Mouse (Mus musculus) CD4-positive, CD25-positive, alpha-beta regulatory T cell, adult 4 months (primary cell): ENCODE results near the gene Fras1. TPM values are rescaled to one million over a fixed set of nuclear protein-coding genes. Genes with fewer than 3 reads are reported as not detected.

ENCODE experiments used
- ATAC-seq: one replicate; pipeline ENCODE4 v1.8.0; 2017
- polyA plus RNA-seq, 2 experiments: library from polyadenylated mRNA; unstranded; fragments of 100-300 nt; shearing (Covaris generic); gene quantifications; one replicate each; pipeline ENCODE4 v1.2.1; 2017

Fras1 gene
- polyA plus RNA-seq, 2 experiments from 2014 or later, result 0.16 TPM; not detected in 1

DNA sequence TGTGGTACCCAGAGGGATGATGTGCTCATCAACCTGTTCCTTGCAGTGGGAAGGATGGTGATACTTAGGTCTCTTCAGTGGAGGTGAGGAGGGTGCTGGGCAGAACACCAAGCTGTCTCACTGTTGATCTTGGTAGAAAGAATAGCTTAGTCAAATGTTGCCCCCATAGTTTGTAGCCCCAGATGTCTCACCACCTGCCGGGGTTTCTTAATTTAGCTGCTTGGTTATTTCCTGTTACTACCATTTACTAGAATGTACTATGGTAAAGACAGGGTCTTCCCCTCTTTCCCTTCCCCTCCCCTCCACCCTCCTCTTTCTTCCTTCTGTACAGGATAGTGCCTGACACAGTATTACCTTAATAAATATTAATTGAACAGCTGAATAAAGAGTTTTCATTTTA is 118.7 kb downstream of the Fras1 start:
- no peak for ATAC-seq

DNA sequence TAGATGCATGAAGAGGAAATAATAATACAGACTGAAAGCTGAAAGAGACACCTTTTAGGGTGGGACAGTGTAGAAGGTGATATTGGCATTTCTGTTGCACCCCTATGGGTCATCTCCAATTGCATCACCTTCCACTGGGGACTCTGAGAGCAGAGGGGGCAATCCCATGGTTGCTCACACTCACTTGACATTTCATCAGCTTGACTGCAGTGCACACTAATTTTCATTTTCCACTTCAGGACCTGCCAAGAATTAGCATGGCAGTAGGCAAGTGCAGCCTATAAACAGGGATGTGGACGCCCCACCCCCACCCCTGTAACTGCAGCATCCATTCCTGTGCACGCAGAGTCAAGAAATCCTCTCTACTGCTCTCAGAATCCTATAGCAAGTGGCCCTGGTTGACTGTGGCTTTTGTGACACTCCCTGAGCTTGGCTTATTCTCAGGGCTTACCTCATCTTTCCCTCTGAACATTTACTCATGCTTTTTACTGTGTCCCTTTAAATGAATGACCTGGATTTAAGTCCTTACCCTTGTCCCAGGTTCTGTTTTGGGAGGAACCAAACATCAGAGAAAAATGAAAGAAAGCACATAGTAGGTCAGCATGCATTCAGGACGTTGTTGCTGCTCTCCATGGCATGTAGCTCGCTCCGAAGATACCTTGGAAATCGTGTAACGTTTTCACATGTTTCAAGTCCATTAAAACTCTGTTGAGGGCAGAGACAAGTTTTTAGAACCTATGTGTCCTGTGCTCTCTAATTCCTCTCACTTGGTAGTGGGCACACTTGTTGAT is 120.9 kb downstream of the Fras1 start:
- ATAC-seq, result no peak

- no peak for ATAC-seq
These were observed 124.3 kb downstream of the Fras1 start for GRCm38 (mm10) chr5:96498083-96498482.

DNA sequence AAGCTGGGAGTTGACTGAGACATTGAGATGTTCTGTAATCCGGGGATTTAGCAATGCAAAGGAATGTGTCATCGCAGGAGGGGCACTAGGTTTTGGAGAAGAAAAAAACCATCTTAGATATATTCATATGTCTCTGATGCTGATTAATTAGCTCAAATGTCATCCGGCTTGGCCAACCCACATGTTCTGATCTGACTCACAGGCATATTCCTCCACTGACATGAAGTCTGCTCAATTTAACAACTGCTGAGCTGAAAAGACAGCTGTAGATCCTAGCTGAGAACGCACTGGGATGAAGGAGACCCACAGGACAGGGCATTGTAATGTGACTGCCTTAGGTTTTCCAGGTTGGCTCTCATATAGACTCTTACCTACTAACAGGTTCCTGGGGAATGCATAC is 128.0 kb downstream of the Fras1 start:
- ATAC-seq, result no peak

- no peak for ATAC-seq
These were observed 128.6 kb downstream of the Fras1 start for GRCm38 (mm10) chr5:96502400-96502799.

GRCm38 (mm10) chr5:96511005-96511404 is 137.2 kb downstream of the Fras1 start:
- no peak for ATAC-seq

- no peak for ATAC-seq
These were observed 139.6 kb downstream of the Fras1 start for GRCm38 (mm10) chr5:96513327-96513726.

- ATAC-seq, result no peak
These were observed 142.1 kb downstream of the Fras1 start for GRCm38 (mm10) chr5:96515860-96516311.

GRCm38 (mm10) chr5:96516329-96516728 is 142.6 kb downstream of the Fras1 start:
- ATAC-seq, result no peak

- ATAC-seq, result no peak
These were observed 147.8 kb downstream of the Fras1 start for GRCm38 (mm10) chr5:96521541-96521940.

GRCm38 (mm10) chr5:96522909-96523409 is 149.2 kb downstream of the Fras1 start:
- ATAC-seq, result no peak

DNA sequence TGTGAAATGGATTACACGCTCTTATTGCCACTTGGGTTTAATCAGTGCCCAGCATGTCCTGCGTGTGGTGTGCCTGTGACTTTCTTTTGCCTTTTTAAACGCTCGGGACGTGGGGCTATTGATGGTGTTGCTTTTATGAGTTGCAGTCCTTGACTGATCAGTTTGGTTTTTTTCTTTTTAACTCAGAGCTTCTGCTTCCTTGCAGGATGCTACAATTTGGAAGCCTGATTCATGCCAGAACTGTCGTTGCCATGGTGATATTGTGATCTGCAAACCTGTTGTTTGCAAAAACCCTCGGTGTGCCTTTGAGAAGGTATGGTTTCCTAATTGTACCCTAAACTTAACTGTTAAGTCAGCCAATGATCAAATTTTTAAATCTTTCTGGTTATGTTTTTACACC is 154.5 kb downstream of the Fras1 start:
- no peak for ATAC-seq

DNA sequence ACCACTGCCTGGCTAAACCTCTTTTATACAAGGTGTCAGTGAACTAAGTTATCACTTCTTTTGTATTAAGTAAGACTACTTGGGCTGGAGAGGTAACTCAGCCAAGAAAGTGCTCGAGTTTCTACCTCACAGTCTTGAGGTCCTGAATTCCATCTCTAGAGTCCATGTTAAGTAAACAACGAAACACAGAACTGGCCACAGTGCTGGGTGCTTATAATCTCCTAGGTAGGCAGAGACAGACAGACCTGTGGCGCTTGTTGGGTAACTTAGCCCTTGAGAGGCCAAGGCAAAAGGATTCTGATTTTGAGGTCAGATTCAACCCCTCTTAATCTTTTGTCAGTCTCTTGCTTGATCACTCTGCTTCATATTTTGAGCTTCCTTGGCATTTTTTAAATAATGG is 156.8 kb downstream of the Fras1 start:
- no peak for ATAC-seq

GRCm38 (mm10) chr5:96531962-96532361 is 158.2 kb downstream of the Fras1 start:
- no peak for ATAC-seq

- ATAC-seq, result no peak
These were observed 162.8 kb downstream of the Fras1 start for GRCm38 (mm10) chr5:96536527-96536926.

DNA sequence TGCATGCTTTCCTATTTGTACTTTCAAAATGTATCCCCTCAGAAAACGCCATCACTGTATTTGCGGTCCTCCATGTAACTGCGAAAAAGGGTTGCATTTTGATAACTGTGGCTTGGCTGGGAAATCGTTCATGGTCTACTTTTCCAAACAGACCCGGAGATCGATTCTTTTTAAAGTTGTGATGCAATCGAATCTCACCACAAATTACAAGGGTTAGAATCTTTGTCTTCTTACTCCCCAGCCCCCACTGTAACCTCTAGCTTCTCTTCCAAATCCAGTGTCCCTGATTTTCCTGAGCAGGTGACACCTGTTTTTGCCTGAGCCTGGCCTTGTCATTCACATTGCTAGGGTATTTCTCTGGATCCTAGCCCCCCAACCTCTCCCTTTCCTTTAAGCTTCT is 163.2 kb downstream of the Fras1 start:
- no peak for ATAC-seq

DNA sequence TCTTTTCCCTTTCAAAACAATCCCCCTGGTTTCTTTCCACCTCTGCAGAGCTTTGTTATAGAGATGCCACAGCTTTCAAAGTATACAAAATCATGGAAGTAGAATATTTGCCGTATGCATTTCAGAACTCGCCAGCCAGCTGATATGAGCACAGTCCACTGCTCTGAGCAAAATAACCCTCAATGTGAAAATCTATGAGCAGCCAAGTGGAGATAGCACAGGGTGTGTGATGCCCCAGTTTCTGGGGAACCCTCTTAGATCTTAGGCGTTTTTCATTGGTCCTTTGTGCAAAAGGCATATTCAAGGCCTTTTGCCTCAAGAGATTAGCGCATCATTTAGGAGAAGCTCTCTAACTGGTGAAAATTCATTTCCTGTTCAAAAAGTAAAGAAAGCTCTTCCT is 170.4 kb downstream of the Fras1 start:
- no peak for ATAC-seq

- ATAC-seq, result no peak
These were observed 172.2 kb downstream of the Fras1 start for GRCm38 (mm10) chr5:96545994-96546393.

GRCm38 (mm10) chr5:96554940-96555679 is 181.4 kb downstream of the Fras1 start:
- no peak for ATAC-seq

- no peak for ATAC-seq
These were observed 184.5 kb downstream of the Fras1 start for GRCm38 (mm10) chr5:96558049-96558804.

DNA sequence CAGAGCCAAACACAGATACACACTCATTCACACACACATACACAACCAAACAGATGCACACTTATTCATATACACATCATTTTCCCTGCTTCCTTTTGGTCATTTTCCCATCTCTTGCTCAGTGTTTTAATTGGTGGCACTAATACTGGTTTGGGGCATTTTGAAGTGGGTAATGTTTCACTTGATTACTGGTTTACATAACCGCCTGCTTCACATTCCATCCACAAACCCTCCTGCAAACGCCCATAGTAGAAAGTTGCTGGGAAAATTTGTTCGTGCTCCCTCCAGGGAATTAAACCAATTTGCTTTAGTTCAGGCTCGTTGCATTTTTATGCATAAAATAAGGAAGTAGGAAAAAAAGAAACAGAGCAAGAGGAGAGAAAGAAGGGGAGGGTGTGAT is 200.8 kb downstream of the Fras1 start:
- no peak for ATAC-seq

DNA sequence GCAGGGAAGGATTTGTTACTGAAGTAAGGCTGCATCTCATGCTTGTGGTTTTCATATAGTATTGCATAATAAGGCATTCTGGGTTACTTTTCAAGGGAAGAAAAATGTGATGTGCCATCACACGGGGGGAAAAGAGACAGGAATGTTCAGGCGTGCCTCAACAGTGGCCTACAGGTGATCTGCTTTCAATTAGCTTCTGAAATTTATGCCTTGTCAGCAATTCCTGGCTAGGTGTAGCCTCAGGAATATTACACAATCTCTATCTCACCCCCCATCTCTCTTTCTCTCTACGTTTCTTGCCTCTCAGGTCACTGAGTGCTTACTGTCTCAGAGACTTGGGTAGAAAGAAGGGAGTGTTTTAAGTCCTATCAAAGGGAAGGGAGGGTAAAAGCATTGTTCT is 204.9 kb downstream of the Fras1 start:
- ATAC-seq, result no peak

DNA sequence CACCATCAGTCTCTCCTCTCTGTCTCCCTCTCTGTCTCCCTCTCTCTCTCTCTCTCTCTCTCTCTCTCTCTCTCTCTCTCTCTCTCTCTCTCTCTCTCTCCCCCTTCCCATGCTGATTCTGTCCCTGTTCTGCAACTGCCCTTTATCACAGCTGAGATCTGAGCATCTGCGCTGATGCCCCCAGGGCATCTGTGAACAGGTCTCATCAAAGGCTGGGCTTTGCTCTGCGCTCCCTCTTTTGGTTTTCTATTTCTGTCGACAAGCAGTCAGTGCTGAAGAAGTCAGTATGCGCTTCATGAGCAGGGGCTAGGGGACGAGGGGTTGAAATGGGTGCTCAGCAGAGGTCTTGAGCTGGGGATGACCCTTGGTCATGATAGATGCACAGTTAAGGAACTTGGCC is 206.2 kb downstream of the Fras1 start:
- ATAC-seq, result no peak
